Mouse (Mus musculus): ENCODE measurements around the gene Cramp1l. TPM values are rescaled to one million over a fixed set of nuclear protein-coding genes. Genes with fewer than 3 reads are reported as not detected.
"Not testable (repeated sequence)": the region's sequence is repeated elsewhere in the genome, so short reads cannot be mapped to it uniquely, and the experiment has no call there.

Cramp1l gene
- polyA plus RNA-seq, 1 experiment from 2014 or later, result 6.2 TPM

DNA sequence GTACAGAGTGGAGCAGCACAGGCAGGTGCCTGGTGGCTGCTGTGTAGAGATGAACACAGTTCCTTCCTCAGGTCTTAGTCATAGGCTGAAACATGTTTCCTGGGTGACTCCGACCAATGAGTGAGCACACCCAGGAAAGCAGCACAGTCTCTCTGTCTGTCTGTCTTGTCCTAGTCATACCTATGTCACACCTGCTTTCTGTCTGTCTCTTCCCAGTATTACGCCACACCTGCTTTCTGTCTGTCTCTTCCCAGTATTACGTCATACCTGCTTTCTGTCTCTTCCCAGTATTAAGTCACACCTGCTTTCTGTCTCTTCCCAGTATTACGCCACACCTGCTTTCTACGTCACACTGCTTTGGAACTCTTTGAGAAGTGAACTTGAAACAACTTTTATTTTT, 67.4 kb downstream of the Cramp1l start:
- Histone ChIP-seq H3K4me2 (no peak overlapping the region), H3K27ac (no peak overlapping the region), H3K36me3 (peaks cover 87% of the 10 kb centered on the region), H3K9me3 (no peaks in the 10 kb centered on the region), H3K9ac (no peak overlapping the region), H3K4me1 (peaks cover 10% of the 10 kb centered on the region; the same call in 1 of the 2 replicates), H3K4me3 (no peak overlapping the region), H3K27me3 (no peaks in the 10 kb centered on the region)
- 91% methylated on average over 5 of the region's 5 CpGs for WGBS
- ATAC-seq (ENCODE audit: insufficient number of reproducible peaks, low FRiP score, low TSS enrichment, low read depth), result no peak

DNA sequence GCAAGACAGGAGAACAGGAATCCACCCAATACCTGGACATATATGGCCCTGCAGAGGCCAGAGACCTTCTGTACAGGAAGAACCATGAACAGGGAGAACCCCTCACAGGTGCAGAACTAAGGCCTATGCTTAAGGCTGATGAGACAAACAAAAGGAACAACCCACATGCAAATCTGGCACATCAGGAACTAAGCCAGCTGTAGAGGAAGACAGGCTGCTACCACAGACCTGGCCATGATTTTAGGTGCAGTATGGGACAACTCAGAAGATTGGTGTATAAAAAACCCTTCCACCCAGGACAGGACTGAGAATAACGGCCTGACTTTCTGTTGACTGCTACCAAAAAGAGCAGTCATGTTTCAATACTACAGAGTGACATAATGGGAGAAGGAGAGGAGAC, 72.0 kb downstream of the Cramp1l start:
- not testable (repeated sequence) for H3K9ac ChIP-seq; H3K4me2 ChIP-seq; H3K27me3 ChIP-seq; H3K4me3 ChIP-seq; ATAC-seq (ENCODE audit: insufficient number of reproducible peaks, low FRiP score, low TSS enrichment, low read depth); H3K9me3 ChIP-seq; H3K4me1 ChIP-seq; H3K27ac ChIP-seq
- H3K36me3 ChIP-seq, result peaks cover 61% of the 10 kb centered on the region
- WGBS, result 83% methylated on average over 1 of the region's 1 CpGs

DNA sequence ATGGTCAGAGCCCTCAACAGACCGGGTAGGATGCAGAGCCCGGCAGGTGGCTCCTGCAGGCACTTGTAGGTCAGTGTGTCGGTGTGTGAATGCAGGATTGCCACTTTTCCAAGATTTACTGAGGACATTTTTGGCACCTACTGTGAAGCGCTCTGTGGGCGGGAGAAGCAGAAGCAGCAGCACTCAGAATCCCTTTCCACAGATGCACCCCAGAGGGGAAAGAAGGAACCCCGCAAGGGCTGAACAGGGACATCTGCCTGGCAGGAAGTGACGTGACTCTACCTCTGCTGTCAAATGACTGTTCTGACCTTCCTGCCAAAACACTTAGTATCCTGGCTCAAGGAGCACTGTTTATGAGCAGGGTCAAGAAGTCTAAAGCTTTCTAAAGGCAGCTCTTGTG, 72.6 kb downstream of the Cramp1l start:
- WGBS, result 90% methylated on average over 7 of the region's 7 CpGs
- H3K4me2 ChIP-seq, result no peak overlapping the region
- no peak overlapping the region for H3K27ac ChIP-seq
- no peaks in the 10 kb centered on the region for H3K4me1 ChIP-seq
- peaks cover 56% of the 10 kb centered on the region for H3K36me3 ChIP-seq
- no peak for ATAC-seq (ENCODE audit: insufficient number of reproducible peaks, low FRiP score, low TSS enrichment, low read depth)
- H3K9ac ChIP-seq, result no peak overlapping the region
- no peak overlapping the region for H3K4me3 ChIP-seq
- H3K9me3 ChIP-seq, result no peaks in the 10 kb centered on the region
- H3K27me3 ChIP-seq, result no peaks in the 10 kb centered on the region

DNA sequence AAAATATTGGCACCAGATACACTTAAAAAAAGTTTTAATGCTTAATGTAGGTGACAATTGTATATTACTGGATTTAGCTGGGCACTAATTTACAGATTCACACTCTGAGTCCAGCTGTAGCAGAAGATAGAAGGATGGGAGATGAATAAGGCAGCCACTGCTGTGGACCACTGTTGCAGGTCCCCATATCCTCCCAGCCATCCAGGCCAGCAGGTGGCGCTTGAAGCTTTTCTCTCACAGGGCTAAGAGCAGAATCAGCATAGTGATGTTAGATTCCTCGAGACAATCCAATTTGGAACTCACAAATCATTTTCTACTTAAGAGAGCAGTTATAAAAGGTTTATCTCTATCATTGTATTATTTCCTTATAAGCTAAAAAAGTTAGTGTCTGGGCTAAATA, 73.1 kb downstream of the Cramp1l start:
- H3K4me2 ChIP-seq; H3K27ac ChIP-seq; H3K4me1 ChIP-seq; H3K4me3 ChIP-seq; H3K9me3 ChIP-seq; H3K27me3 ChIP-seq; H3K9ac ChIP-seq; ATAC-seq (ENCODE audit: insufficient number of reproducible peaks, low FRiP score, low TSS enrichment, low read depth): not testable (repeated sequence)
- WGBS, result 12% methylated on average over 2 of the region's 2 CpGs
- peaks cover 50% of the 10 kb centered on the region for H3K36me3 ChIP-seq

DNA sequence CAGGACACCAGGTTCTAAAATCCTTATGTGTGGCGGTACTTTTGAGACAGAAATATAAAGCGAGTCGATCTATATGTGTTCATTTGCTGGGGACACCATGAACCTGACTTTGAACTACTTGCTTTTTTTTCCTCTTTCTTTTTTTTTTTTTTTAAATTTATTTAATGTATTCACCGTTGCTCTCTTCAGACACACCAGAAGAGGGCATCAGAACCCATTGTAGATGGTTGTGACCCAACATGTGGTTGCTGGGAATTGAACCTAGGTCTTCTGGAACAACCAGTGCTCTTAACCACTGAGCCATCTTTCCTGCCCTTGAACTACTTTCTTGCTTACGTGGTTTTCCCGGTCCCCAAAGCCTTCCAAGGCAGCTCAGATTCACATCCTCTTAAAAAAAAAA, 78.3 kb downstream of the Cramp1l start:
- Histone ChIP-seq H3K9ac (no peak overlapping the region), H3K4me3 (peak overlapping the region; percentile 74), H3K27ac (peak overlapping the region; percentile 82), H3K9me3 (no peaks in the 10 kb centered on the region), H3K27me3 (no peaks in the 10 kb centered on the region), H3K4me1 (peaks cover 22% of the 10 kb centered on the region), H3K36me3 (0 out of 2 replicates have a peak, but pooled peaks cover 8% of the 10 kb centered on the region), H3K4me2 (peak overlapping the region; percentile 67)
- WGBS, result 47% methylated on average over 6 of the region's 6 CpGs
- peak; percentile 20; the same call in 1 of the 2 replicates for ATAC-seq (ENCODE audit: insufficient number of reproducible peaks, low FRiP score, low TSS enrichment, low read depth)

DNA sequence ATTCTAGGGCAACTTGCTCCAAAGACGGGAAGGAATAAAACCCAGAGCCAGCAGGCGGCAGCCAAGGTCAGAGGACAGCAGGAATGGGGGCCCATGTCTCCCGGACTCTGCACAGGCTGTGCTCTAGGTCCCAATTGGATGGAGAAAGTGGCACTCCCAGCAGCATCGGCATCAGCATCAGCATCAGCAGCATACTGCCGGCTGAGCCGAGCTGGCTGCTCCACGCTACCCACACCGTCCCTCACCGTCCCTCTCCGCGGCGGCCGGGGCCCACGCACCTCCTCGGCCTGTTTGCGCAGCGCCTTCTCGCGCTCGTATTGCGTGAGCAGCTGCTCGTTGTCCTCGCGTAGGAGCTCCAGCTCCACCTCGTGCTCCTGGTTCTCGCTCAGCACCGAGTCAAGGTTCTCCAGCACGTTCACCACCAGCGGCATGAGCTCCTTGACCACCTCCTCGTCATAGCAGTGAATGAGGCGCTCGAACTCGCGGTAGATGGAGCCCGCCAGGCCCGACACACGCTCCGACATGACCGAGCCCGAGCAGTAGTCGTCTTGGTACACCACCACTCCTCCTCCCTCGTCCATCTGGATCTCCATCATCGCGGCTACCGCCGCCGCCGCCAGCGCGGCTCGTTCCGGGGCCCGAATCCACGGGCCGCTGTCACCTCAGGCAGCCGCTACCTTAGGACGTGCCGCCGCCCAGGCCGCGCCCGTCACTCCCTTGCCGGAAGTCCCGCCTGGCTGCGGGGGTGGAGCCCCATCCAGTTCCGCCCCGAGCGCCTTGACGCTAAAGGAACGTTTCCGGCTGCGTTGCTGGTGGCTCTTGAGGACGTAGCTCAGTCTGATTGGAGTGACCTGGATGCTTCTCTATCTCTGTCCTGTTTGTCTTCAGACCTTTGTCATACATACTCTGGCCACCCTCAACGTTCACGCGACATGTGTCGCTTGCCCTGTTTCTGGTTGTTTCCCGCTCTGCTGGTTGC, 79.0 kb downstream of the Cramp1l start, which contains the start of gene Mapk8ip3:
Gene Mapk8ip3 (minus strand): TSS at position 719 of the 979 bp plus-strand sequence.
- Histone ChIP-seq H3K4me3 (peak within 1 kb of the TSS; percentile 74), H3K4me2 (peak within 1 kb of the TSS; percentile 67), H3K9ac (peak within 1 kb of the TSS; percentile 80), H3K27me3 (no peaks in the 10 kb centered on the region), H3K36me3 (peaks cover 6% of the 10 kb centered on the region; the same call in 1 of the 2 replicates), H3K27ac (peak within 1 kb of the TSS; percentile 82), H3K9me3 (no peaks in the 10 kb centered on the region), H3K4me1 (peaks cover 22% of the 10 kb centered on the region)
- WGBS, result under 1% methylated on average over 78 of the region's 78 CpGs
- ATAC-seq (ENCODE audit: insufficient number of reproducible peaks, low FRiP score, low TSS enrichment, low read depth), result peak; percentile 93

DNA sequence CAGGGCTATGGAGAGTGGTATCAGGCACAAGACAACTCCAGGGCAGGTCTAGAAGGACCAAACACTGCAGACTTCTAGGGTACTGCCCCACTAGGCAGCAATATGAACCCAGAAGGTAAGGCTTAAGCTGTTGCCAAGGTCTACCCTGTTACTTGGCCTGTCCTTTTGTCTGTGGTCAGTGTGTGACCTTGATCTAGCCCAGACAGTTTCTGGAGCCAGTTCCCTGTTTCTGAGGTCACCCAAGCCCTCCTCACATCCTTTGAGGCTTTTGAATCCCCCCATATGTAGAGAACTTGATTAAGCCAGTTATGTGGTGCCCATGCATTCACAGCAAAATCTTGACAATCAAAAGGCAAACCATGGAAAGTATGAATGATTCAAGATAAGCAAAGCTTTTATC, 79.9 kb downstream of the Cramp1l start:
- peak overlapping the region; percentile 80 for H3K9ac ChIP-seq
- no peaks in the 10 kb centered on the region for H3K9me3 ChIP-seq
- peak overlapping the region; percentile 74 for H3K4me3 ChIP-seq
- H3K4me2 ChIP-seq, result peak overlapping the region; percentile 67
- no peak overlapping the region for H3K27ac ChIP-seq
- no peak for ATAC-seq (ENCODE audit: insufficient number of reproducible peaks, low FRiP score, low TSS enrichment, low read depth)
- H3K27me3 ChIP-seq, result no peaks in the 10 kb centered on the region
- peaks cover 22% of the 10 kb centered on the region for H3K4me1 ChIP-seq
- H3K36me3 ChIP-seq, result peaks cover 6% of the 10 kb centered on the region; the same call in 1 of the 2 replicates

DNA sequence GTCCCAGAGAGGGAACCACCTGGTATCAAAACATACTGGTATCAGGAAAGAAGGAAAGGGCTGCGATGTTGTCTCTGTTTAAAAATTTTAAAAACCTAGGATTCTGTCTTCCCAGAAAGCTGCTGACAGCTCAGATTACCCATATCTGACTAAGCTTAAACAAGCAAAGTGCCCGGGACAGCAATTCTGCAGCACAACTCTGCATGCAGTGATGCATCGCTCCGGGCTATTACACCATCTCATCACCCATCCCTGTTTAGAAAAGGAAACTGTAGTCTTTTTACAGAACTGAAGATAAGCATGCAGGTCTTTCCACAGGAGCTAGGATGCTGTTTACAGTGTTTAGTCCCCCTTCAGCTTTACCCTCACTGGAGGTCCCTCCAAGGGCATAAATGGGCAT, 80.7 kb downstream of the Cramp1l start:
- Histone ChIP-seq H3K9me3 (no peaks in the 10 kb centered on the region), H3K27ac (no peak overlapping the region), H3K27me3 (no peaks in the 10 kb centered on the region), H3K4me3 (peak overlapping the region; percentile 74), H3K4me1 (peaks cover 22% of the 10 kb centered on the region), H3K9ac (peak overlapping the region; percentile 80; the same call in 1 of the 2 replicates), H3K36me3 (peaks cover 6% of the 10 kb centered on the region; the same call in 1 of the 2 replicates), H3K4me2 (peak overlapping the region; percentile 67; the same call in 1 of the 2 replicates)
- no peak for ATAC-seq (ENCODE audit: insufficient number of reproducible peaks, low FRiP score, low TSS enrichment, low read depth)
- 79% methylated on average over 4 of the region's 4 CpGs for whole genome bisulfite sequencing

DNA sequence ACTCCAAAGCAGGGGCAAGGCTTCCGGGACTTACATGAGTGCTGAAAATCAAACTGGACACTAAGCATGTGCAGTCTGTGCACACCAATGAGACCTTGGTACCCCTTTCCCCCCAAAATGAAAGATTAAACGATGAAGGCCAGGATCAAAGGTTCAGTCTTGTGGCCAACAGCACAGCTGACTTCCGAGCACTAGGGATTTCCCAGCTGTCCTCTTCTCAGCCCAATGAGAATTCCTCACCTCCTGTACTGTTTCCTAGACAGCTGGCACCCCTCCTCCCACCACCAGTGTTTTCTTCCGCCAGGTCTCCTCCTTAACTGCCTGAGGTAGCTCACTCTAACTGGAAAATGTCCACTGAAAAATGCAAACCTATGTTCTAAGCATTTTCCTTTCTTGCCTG, 82.4 kb downstream of the Cramp1l start:
- Histone ChIP-seq H3K27ac (no peak overlapping the region), H3K4me1 (peaks cover 22% of the 10 kb centered on the region), H3K27me3 (no peaks in the 10 kb centered on the region), H3K9me3 (no peaks in the 10 kb centered on the region), H3K4me2 (no peak overlapping the region), H3K4me3 (no peak overlapping the region), H3K9ac (no peak overlapping the region), H3K36me3 (peaks cover 6% of the 10 kb centered on the region; the same call in 1 of the 2 replicates)
- no peak for ATAC-seq (ENCODE audit: insufficient number of reproducible peaks, low FRiP score, low TSS enrichment, low read depth)
- WGBS, result 74% methylated on average over 4 of the region's 4 CpGs

DNA sequence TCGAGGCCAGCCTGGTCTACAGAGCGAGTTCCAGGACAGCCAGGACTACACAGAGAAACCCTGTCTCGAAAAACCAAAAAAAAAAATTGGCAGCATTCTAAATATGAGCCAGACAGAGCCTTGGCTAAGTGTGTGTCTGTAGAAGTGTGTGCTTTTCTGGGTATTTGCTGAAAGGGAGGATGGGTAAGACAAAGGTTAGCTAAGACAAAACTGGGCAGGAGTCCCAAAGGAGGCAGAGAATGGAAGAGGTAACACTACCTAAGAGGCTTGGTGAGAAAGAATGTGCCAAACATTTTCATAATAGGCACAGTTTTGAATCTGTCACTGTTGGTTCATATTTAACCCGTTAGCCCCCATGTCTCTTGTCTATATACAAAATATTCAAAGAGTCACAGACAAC, 83.2 kb downstream of the Cramp1l start:
- H3K4me2 ChIP-seq, result no peak overlapping the region
- H3K9ac ChIP-seq, result no peak overlapping the region
- no peaks in the 10 kb centered on the region for H3K27me3 ChIP-seq
- ATAC-seq (ENCODE audit: insufficient number of reproducible peaks, low FRiP score, low TSS enrichment, low read depth), result no peak
- peaks cover 12% of the 10 kb centered on the region for H3K36me3 ChIP-seq
- no peak overlapping the region for H3K27ac ChIP-seq
- no peaks in the 10 kb centered on the region for H3K9me3 ChIP-seq
- WGBS, result 94% methylated on average over 4 of the region's 4 CpGs
- peaks cover 22% of the 10 kb centered on the region for H3K4me1 ChIP-seq
- no peak overlapping the region for H3K4me3 ChIP-seq

DNA sequence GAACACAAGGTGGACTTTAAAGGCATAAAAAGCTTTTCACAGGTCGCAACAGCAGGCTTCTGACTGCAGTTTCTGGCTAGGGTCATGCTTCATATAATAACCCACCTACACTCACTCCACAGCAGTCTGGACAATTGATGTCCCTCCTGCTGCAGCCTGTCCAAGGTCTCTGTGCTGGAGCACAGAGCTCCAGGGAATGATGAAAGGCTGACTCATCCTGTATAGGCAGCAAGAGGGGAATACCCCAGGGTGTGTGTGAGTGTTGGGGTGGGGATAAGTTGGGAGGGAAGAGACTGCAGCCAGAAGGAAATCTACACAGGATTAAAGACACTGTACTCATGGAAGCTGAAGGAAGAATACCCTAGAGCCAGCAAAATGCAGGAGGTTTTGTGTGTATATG, 86.1 kb downstream of the Cramp1l start:
- Histone ChIP-seq H3K27me3 (no peaks in the 10 kb centered on the region), H3K4me2 (no peak overlapping the region), H3K9me3 (no peaks in the 10 kb centered on the region), H3K4me1 (peaks cover 8% of the 10 kb centered on the region; the same call in 1 of the 2 replicates), H3K9ac (no peak overlapping the region), H3K4me3 (no peak overlapping the region), H3K27ac (no peak overlapping the region), H3K36me3 (peaks cover 35% of the 10 kb centered on the region)
- WGBS, result 61% methylated on average over 1 of the region's 1 CpGs
- no peak for ATAC-seq (ENCODE audit: insufficient number of reproducible peaks, low FRiP score, low TSS enrichment, low read depth)

DNA sequence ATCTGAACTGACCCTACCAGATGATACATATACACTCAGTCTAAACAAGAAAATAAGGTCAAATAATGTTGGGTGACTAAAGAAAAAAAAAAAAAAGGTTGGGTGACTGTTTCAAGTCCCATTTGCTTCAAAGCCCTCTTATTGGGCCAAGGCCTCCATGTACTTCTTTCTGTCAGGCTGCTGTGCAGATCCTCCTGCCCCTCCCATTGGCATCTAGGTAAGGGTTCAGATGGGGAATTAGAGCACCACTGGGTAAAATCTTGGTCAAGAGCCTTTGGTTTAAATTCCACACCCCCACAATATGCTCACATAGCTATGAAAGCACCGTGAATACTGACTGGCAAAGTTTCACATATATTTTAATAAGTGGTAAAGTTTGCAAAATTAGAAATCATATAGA, 92.3 kb downstream of the Cramp1l start:
- whole genome bisulfite sequencing, result 93% methylated on average over 1 of the region's 1 CpGs
- no peaks in the 10 kb centered on the region for H3K9me3 ChIP-seq
- H3K9ac ChIP-seq, result no peak overlapping the region
- H3K27me3 ChIP-seq, result no peaks in the 10 kb centered on the region
- no peak for ATAC-seq (ENCODE audit: insufficient number of reproducible peaks, low FRiP score, low TSS enrichment, low read depth)
- H3K4me1 ChIP-seq, result no peaks in the 10 kb centered on the region
- H3K4me2 ChIP-seq, result no peak overlapping the region
- H3K36me3 ChIP-seq, result peaks cover 91% of the 10 kb centered on the region
- no peak overlapping the region for H3K4me3 ChIP-seq
- no peak overlapping the region for H3K27ac ChIP-seq

Measured in limb, embryonic 15.5 days (tissue).